Mouse (Mus musculus) cortical plate, adult 2 months (tissue): ENCODE data around the gene Fli1.

ENCODE experiments used
- CTCF ChIP-seq: fragments of 200-500 bp; IDR thresholded peaks from 2 replicates; pipeline ENCODE4 v1.5.1; 2011; ENCODE audit warnings: mild to moderate bottlenecking, control low read depth, low read length; ENCODE audit not compliant: insufficient read depth; ENCODE audit errors: extremely low read depth
- POLR2A ChIP-seq: fragments of 200-500 bp; IDR thresholded peaks from 2 replicates; pipeline ENCODE4 v1.6.1; 2011; ENCODE audit warnings: mild to moderate bottlenecking, low read length, control low read depth; ENCODE audit not compliant: insufficient read depth; ENCODE audit errors: extremely low read depth

- TF ChIP-seq POLR2A (no peak), CTCF (no peak)
Observed at GRCm38 (mm10) chr9:32562837-32563236, 20.2 kb upstream of the Fli1 start.
